Mouse (Mus musculus) forebrain, postnatal 0 days (tissue): ENCODE results near the gene Csnk1d. TPM values are rescaled to one million over a fixed set of nuclear protein-coding genes. Genes with fewer than 3 reads are reported as not detected.

Experiments
- ATAC-seq: fragments of 200-750 bp; cut with Nextera tagmentation; 2 replicates; pipeline ENCODE4 v1.8.0; 2017; ENCODE audit warnings: mild to moderate bottlenecking, moderate library complexity
- DNase-seq: peaks from one replicate; pipeline ENCODE4 v3.0.0-alpha.2; 2015
- H3K27ac ChIP-seq: fragments of 300-500 bp; sonication (generic); 2 replicates; pipeline ENCODE4 v1.5.1; 2014; ENCODE audit warnings: low read depth, mild to moderate bottlenecking, antibody characterized with exemption, low read length, moderate library complexity, mixed read lengths
- H3K27me3 ChIP-seq: fragments of 300-500 bp; sonication (generic); 2 replicates; pipeline ENCODE4 v1.6.1; 2014; ENCODE audit warnings: mild to moderate bottlenecking, low read length, mixed read lengths; ENCODE audit not compliant: insufficient read depth
- H3K36me3 ChIP-seq: fragments of 300-500 bp; sonication (generic); 2 replicates; pipeline ENCODE4 v1.6.1; 2014; ENCODE audit warnings: mild to moderate bottlenecking, moderate library complexity; ENCODE audit not compliant: insufficient read depth
- H3K4me1 ChIP-seq: fragments of 300-500 bp; sonication (generic); 2 replicates; pipeline ENCODE4 v1.6.1; 2014; ENCODE audit warnings: antibody characterized with exemption; ENCODE audit not compliant: insufficient read depth
- H3K4me2 ChIP-seq: fragments of 300-500 bp; sonication (generic); 2 replicates; pipeline ENCODE4 v1.6.1; 2014; ENCODE audit warnings: low read depth, mild to moderate bottlenecking, moderate library complexity
- H3K4me3 ChIP-seq: fragments of 300-500 bp; sonication (generic); 2 replicates; pipeline ENCODE4 v1.5.1; 2014; ENCODE audit warnings: low read depth, low read length, mixed read lengths
- H3K9ac ChIP-seq: fragments of 300-500 bp; sonication (generic); 2 replicates; pipeline ENCODE4 v1.6.1; 2014; ENCODE audit warnings: mild to moderate bottlenecking
- H3K9me3 ChIP-seq: fragments of 300-500 bp; sonication (generic); 2 replicates; pipeline ENCODE4 v1.6.1; 2016; ENCODE audit warnings: low read length
- CTCF ChIP-seq: sonication (generic); IDR thresholded peaks from 2 replicates; pipeline ENCODE4 v1.5.1; 2016; ENCODE audit warnings: antibody characterized with exemption, control low read depth, low read depth
- WGBS: fragments of 180-500 bp; shearing (Covaris S2); extraction: QIAGEN DNeasy Blood & Tissue Kit; methylation state at CpG from one replicate; pipeline ENCODE4 v1.1.7; 2014; 5-methylcytosine and 5-hydroxymethylcytosine counted together
- polyA plus RNA-seq: library from polyadenylated mRNA; unstranded; fragments of >200 nt; fragmentation: Nextera tagmentation; extraction: Ambion mirVana; gene quantifications from 2 replicates; pipeline ENCODE4 v1.2.1, GENCODE M21; 2015
- total RNA-seq: library from RNA; depleted of rRNA; stranded (reverse); fragments of >200 nt; gene quantifications from 2 replicates; pipeline ENCODE4 v1.2.3, GENCODE M21; 2014

The Csnk1d gene
- total and polyA plus RNA-seq, 2 experiments from 2014 or later, result 107 to 108 TPM

DNA sequence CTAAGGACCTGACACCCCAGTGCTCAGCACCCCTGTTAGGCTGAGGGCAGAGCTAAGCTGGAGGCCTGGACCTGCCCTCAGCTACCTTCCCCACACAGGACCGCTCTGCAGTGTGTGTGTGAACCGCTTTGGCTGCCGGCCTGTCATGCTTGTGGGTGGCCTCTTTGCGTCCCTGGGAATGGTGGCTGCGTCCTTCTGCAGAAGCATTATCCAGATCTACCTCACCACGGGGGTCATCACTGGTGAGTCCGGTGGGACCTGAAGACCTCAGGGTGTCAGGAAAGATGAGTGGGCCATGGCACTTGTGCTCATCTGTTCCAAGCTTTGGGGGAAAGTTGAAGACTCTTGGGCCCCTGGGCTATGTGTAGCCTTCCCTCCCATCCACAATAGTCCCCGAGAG is 35.4 kb downstream of the Csnk1d start:
- DNase-seq (no peak), ATAC-seq (no peak)
- no peak for TF ChIP-seq CTCF
- Histone ChIP-seq H3K4me3 (no peak overlapping the region), H3K4me1 (no peaks in the 10 kb centered on the region), H3K9me3 (no peaks in the 10 kb centered on the region), H3K27me3 (no peaks in the 10 kb centered on the region), H3K36me3 (peaks cover 11% of the 10 kb centered on the region), H3K9ac (no peak overlapping the region), H3K27ac (no peak overlapping the region), H3K4me2 (no peak overlapping the region)
- 93% methylated on average over 8 of the region's 8 CpGs for WGBS

DNA sequence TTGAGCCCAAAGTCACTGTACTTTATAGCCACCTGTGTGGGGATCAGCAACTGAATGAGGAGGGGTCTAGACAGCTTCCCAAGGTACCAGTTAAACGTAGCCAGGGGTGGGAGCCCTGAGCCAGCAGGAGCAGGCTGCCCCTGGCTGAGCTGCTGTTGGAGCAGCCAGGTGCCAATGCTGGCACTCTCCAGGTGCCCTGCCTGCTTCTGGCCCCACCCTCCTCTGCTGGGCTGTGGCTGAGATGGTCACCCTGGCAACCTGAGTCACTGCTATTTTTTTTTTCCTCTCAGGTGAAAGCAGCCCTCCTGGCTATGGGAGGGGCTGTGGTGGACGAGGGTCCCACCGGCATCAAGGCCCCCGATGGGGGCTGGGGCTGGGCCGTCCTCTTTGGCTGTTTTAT is 36.2 kb downstream of the Csnk1d start:
- Histone ChIP-seq H3K4me2 (no peak overlapping the region), H3K9me3 (no peaks in the 10 kb centered on the region), H3K27ac (no peak overlapping the region), H3K4me1 (no peaks in the 10 kb centered on the region), H3K9ac (no peak overlapping the region), H3K36me3 (peaks cover 11% of the 10 kb centered on the region), H3K4me3 (no peak overlapping the region), H3K27me3 (peaks cover 5% of the 10 kb centered on the region; the same call in 1 of the 2 replicates)
- TF ChIP-seq CTCF, result no peak
- ATAC-seq (no peak), DNase-seq (no peak)
- 88% methylated on average over 5 of the region's 5 CpGs for WGBS

DNA sequence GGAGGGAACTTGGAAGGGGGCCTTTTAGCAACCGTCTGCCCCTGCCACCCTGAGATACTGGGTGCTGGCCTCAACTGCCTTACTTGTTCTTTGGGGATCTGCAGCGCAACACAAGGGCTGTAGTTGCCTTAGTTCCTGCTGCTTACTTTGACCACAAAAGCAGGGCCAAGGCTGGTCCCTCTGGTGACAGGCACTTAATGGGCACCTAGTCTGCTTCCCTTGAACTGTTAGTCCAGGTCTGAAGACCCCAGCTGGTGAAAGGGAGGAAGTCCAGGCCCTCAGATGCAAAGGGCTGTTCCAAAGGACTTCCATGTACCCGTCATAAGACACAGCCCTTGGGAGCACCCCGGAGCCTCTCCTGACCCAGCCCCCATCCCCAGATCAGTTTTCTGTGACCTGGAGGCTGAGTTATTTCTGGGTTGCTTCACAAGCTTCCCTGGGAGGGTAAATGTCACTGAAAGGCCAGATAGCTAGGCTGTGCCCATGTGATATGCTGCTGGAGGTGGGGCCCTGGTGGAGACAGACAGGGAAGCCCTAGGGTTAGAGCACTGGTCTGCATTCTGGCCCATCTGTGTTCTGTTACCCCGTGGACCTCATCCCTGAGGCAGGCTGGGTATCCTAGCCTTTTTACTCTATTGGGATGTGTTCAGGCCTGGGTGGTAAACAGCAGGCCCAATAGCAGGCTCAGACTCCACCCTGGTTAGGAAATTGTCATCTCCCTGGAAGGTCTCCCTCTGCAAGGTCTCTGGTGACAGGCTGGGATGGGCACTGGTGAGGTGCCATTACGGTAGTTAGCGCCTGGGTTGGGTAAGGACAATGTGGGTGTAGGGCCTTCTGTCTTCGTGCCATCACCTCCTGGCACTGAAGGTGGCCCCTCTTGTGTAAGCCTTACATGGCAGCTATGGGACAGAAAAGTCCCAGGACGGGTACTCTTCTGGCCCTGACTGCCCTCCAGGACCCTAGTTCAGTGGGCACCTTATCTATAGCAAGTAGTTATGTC is 39.1 kb downstream of the Csnk1d start:
- H3K27ac ChIP-seq, result no peak overlapping the region
- no peak overlapping the region for H3K9ac ChIP-seq
- H3K4me3 ChIP-seq, result no peak overlapping the region
- 83% methylated on average over 9 of the region's 9 CpGs for WGBS
- H3K9me3 ChIP-seq, result no peaks in the 10 kb centered on the region
- peaks cover 3% of the 10 kb centered on the region for H3K36me3 ChIP-seq
- 0 out of 2 replicates have a peak overlapping the region, but pooled peaks have one; percentile 55 for H3K4me2 ChIP-seq
- no peaks in the 10 kb centered on the region for H3K4me1 ChIP-seq
- DNase-seq (no peak), ATAC-seq (no peak)
- peaks cover 18% of the 10 kb centered on the region for H3K27me3 ChIP-seq
- no peak for TF ChIP-seq CTCF

DNA sequence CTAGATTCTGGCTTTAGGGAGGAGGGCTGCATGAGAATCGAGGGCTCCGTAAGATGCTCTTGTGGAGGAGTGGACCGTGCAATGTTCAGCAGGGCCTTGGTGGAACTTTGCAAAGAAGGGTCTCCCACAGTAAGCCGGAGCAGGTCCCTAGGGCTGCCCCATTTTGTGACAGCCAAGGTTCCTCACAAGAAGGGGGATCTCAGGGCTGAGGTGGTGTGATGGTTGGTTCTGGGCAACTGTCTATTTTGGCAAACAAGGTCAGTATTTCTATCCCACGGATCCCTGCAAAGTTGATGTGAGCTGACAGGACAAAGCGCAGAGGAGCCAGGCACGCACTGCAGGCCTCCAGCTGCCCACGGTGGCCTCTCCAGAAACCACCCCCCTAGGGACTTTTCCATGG is 39.9 kb downstream of the Csnk1d start:
- Histone ChIP-seq H3K4me2 (peak overlapping the region; percentile 55), H3K9me3 (no peaks in the 10 kb centered on the region), H3K4me1 (no peaks in the 10 kb centered on the region), H3K36me3 (no peaks in the 10 kb centered on the region; the same call in 1 of the 2 replicates), H3K4me3 (peak overlapping the region; percentile 42), H3K27ac (no peak overlapping the region), H3K27me3 (peaks cover 18% of the 10 kb centered on the region), H3K9ac (peak overlapping the region; percentile 26; the same call in 1 of the 2 replicates)
- peak; percentile 28 for ATAC-seq
- WGBS, result 18% methylated on average over 8 of the region's 8 CpGs
- TF ChIP-seq CTCF, result no peak
- no peak for DNase-seq

DNA sequence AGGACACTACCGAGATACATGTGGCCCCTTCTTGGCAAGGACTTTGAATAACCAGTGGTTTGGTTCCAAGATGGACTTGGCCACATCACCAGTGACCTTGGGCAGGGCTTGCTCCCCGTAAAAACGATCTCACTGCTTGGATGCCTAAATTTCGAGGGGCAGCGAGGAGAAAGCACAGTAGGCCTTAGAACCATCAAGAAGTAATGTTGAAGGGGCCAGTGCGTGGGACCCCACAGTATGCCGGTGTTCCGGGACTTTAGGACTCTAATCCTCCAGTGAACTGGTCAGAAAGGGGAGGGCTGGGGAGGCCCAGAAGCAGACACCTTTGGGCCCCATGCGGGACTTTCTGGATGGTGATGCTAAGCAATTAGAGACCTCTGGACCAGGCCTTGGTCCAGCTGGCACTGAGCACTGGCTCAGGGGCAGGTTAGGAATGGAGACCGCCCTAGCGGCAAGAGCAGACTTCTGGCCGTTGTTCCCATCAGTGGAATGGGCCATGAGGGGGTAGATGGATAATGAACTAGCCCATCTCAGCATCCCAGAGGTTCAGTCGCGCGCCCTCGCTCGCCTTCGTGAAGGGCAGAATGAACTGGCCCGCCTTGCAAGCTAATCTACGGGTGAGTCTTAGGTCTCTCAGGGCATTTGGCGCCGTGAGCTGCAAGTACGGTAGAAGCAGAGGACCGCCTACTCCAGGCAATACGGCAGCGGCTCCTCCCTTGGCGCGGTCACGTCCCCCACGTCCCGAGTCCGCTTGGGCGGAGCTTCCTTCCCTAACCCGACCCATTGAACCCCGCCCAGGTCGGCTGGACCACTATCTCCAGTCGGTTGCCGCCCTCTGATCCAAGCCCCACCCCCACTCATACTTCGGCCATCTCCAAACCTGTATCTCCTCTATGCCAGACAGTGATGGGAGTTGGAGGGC is 40.6 kb downstream of the Csnk1d start:
- H3K9me3 ChIP-seq, result no peaks in the 10 kb centered on the region
- DNase-seq (peak; percentile 67), ATAC-seq (peak; percentile 81)
- no peak overlapping the region for H3K27ac ChIP-seq
- peak overlapping the region; percentile 26; the same call in 1 of the 2 replicates for H3K9ac ChIP-seq
- no peaks in the 10 kb centered on the region for H3K4me1 ChIP-seq
- no peaks in the 10 kb centered on the region for H3K36me3 ChIP-seq
- H3K4me2 ChIP-seq, result peak overlapping the region; percentile 55
- TF ChIP-seq CTCF, result peak; percentile 16; the same call in 1 of the 2 replicates
- 3% methylated on average over 39 of the region's 39 CpGs for WGBS
- peaks cover 18% of the 10 kb centered on the region for H3K27me3 ChIP-seq
- peak overlapping the region; percentile 42 for H3K4me3 ChIP-seq

DNA sequence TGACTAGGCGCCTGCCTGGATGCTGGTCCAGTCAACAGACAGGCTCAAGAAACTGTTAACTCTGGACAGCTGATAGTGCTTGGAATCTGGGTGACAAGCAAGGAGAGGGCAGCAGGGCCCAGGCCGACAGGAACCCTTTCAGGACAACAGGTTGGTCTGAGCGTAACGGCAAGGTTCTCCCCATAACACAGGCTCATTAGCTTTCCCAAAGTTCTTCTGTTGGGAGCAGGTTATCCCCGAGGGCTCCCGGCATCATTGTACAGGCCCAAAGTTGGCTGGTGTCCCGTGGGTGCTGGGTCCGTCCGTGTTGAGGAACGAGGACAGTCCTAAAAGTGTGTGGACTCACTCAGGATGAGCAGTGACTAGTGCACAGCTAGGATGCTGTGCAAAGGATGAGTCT is 41.3 kb downstream of the Csnk1d start:
- TF ChIP-seq CTCF, result no peak
- no peaks in the 10 kb centered on the region for H3K4me1 ChIP-seq
- no peak for DNase-seq
- 21% methylated on average over 10 of the region's 10 CpGs for WGBS
- H3K4me2 ChIP-seq, result peak overlapping the region; percentile 55
- no peak overlapping the region for H3K9ac ChIP-seq
- ATAC-seq, result no peak
- H3K9me3 ChIP-seq, result no peaks in the 10 kb centered on the region
- no peaks in the 10 kb centered on the region for H3K36me3 ChIP-seq
- peaks cover 18% of the 10 kb centered on the region for H3K27me3 ChIP-seq
- H3K4me3 ChIP-seq, result 0 out of 2 replicates have a peak overlapping the region, but pooled peaks have one; percentile 35
- no peak overlapping the region for H3K27ac ChIP-seq
